Mouse (Mus musculus) stomach, postnatal 0 days (tissue): ENCODE measurements around the gene Cdh4.

Experiments
- CTCF ChIP-seq: IDR thresholded peaks from 2 replicates; pipeline ENCODE4 v1.5.1; 2016; ENCODE audit warnings: antibody characterized with exemption, low read depth, mild to moderate bottlenecking, moderate library complexity
- EP300 ChIP-seq: optimal IDR thresholded peaks from 2 replicates; pipeline ENCODE3; 2016; ENCODE audit warnings: antibody characterized with exemption

- TF ChIP-seq CTCF, result no peak
- TF ChIP-seq EP300, result no peak
These were observed 271.9 kb downstream of the Cdh4 start for GRCm38 (mm10) chr2:179714145-179714544.
